Mouse (Mus musculus) thymus, postnatal 10 days (tissue): ENCODE measurements around the gene Slc45a2.

Experiments used
- DNase-seq, 2 experiments: peaks; one replicate each; pipeline ENCODE4 v3.0.0; 2021; ENCODE audit warnings: low spot score in 2 of 2

Slc45a2 gene

GRCm38 (mm10) chr15:11066299-11066698 lies 65.8 kb downstream of the Slc45a2 start:
- DNase-seq: no peak

GRCm38 (mm10) chr15:11067891-11068290 lies 67.4 kb downstream of the Slc45a2 start:
- DNase-seq: no peak

- no peak for DNase-seq
Observed at GRCm38 (mm10) chr15:11075726-11076361, 75.3 kb downstream of the Slc45a2 start.
